Mouse (Mus musculus) retina, postnatal 7 days (tissue): ENCODE measurements at regions not wholly inside any gene's neighbourhood (a gene's known extent, or its start where the extent isn't known, plus 50 kb on each side); places are given as distances from the start of the nearest gene placed in this dataset.
"Not testable (repeated sequence)": the region's sequence is repeated elsewhere in the genome, so short reads cannot be mapped to it uniquely, and the experiment has no call there.

Source experiments
- DNase-seq: peaks from one replicate; pipeline ENCODE4 v3.0.0-alpha.2; 2012; ENCODE audit warnings: low read depth, low spot score

DNA sequence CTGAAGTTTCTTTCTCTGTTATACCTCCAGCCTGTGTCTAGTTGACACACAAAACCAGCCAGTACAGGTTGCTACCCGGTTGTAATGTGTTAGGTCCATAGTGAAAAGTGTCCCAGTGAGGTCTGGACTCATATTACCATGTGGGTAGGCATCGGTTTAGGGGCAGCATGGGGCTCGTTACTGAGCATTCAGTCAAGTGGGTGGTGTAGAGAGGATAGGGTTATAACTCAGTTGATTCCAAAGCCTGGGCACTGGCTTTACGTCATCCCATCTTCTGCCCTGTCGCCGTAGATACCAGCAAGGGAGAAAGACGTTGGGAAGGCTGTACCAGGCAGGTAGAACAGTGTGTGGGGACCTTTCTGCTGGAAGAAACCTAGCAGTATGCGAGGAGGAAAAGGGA is 129.2 kb upstream of the Slc38a2 start:
- no peak for DNase-seq

DNA sequence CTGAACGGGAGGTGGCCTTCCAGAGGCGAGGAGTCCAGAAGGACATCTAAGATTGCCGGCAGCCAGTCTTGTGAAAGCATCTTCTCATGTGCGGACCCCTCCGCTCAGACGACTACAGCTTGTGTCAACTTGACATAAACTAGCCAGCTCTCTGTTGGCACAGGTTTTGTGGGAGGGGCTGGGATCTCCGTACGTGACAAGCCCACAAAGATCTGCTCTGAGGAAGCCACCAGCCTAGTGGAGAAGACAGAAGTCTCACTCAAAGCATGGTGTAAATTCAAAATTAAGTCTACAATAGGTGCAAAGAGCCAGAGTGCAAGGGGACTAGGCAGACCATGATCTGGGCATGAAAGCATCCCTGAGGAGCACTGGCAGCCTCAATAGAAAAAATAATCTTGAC is 128.4 kb upstream of the Slc38a2 start:
- no peak for DNase-seq

- DNase-seq = no peak
These were observed 118.9 kb upstream of the Slc38a2 start for GRCm38 (mm10) chr15:96818435-96818834.

DNA sequence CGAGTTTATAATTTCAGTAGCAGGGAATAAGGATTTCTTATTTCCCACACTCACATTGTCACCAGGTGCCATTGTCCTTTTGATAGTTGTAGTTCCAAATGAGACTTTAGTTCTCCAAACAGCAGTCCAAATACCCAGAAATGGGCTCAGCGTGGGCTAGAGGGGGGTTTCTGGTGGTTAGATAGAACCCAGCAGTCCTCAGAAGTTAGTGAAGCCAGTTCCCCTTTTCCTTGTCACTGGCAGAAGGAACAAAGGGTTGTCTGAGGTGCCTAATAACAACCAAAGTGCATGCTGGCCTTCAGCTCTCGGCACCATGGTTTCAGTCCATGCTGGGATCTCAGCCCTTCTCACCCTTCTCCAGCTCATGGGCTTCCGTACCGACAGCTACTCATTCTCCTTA is 118.1 kb upstream of the Slc38a2 start:
- DNase-seq = no peak

- no peak for DNase-seq
These were observed 117.6 kb upstream of the Slc38a2 start for GRCm38 (mm10) chr15:96816997-96817570.

DNA sequence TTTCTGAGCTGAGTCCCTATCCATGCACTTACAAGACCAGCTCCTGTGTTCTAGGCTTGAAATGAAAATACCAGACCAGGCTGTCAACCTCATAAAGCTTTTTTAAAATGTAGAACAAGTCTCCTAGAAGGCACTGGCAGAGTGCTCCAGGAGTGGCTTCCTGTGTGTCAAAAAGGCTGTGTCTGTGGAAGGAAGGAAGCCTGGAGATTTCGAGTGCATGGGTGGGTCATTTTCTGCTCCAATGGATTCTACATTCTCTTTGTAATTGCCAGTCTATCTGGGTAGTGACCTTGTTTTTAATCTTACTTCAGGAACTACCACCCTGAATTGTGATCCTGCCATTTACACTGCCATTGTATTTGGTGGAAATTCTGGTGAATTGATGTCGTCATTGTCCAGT is 113.9 kb upstream of the Slc38a2 start:
- no peak for DNase-seq

- DNase-seq = no peak
These were observed 103.2 kb upstream of the Slc38a2 start for GRCm38 (mm10) chr15:96802729-96803053.

DNA sequence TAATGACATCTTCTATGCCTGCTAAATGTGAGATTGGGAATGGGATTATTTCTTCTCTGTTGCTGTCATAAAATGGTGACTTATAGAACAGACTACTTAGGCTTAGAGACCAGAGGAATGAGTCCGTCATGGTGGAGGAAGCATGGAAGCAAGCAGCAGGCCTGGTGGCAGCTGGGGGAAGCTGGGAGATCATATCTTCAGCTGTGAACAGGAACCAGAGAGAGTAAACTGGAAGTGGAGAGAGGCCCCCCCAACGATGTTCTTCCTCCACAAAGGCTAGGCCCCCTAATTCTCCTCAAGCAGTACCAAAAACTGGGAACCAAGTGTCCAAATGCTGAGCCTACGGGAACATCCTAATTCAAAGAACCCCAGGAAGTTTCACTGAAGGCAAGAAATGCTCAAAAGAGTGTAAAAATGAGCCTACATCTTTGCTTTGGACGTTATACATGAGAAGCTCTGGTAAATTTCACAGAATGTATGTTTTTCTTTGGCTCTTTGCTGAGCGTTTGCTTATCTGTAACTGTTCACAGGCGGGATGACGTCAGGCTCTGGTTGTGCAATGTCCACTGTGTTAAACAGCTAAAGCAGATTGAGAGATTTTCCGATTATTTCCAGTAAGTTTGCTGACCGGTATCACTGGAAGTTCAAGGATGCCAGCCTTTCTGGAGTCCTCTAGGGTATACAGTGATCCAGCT is 102.7 kb upstream of the Slc38a2 start:
- no peak for DNase-seq

GRCm38 (mm10) chr15:96799228-96799627 is 99.7 kb upstream of the Slc38a2 start:
- DNase-seq = no peak

DNA sequence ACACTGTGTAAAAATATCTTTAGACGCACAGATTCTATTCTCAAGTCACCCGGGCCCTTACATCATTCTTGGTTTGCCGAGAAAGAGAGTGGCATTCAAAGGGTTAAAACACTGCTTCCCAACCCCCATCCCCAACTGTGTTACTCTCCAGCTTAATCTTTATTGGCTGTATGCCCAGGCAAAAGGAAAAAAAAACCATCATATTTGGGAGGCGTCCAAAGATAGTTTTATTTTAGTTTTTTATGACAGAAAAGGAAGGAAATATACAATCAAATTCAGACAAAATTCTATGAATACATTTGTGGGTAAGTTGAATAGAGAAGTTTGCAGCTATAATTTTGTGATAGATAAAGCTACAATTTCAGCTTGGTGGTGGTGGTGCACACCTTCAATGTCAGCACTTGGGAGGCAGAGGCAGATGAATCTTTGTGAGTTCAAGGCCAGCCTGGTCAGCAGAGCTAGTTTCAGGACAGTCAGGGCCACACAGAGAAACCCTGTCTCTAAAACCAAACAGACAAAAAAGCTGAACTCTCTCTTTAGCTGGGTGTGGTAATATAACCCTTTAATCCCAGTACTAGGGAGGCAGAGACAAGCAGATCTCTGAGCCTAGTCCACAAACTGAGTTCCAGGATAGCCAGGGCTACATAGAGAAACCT is 98.2 kb upstream of the Slc38a2 start:
- no peak for DNase-seq

GRCm38 (mm10) chr15:96794177-96794719 is 94.7 kb upstream of the Slc38a2 start:
- no peak for DNase-seq

DNA sequence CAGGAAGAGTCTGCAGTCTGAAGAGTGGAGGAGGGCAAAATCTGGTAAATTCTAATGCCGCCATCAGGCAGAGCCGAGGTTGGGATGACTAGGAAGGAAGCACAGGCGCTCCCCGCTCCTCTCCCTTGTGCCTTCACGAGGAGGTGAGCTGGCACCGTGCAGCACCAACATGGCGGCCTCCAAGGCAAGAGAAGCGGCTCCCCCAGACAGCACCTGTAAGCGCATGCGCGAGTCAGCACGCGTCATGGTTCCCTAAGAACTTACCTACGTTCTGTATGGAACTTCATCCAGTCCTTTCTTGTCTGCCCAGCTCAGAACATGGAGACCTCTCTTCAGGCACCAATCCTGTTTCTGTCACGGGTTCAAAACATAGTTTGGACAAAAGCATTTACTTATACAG is 93.7 kb upstream of the Slc38a2 start:
- no peak for DNase-seq

DNA sequence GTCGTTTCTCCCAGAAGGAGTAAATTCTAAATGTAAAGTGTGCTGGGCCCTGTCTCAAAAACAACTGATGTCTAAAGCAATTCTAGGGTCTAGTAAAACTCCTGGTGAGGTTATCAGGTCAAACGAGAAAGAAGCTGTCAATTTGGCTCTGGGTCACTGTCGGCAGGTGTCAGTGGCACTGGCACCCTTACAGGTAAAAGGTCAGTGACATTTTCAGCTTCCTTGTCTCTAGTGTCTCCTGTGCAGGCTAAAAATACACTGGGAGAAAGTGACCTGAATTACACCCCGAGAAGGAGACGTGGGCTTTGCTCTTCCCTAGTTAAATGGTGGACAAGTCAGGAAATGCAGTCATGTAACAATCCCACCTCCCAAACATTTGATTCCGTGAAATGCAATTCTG is 91.8 kb upstream of the Slc38a2 start:
- DNase-seq = no peak

DNA sequence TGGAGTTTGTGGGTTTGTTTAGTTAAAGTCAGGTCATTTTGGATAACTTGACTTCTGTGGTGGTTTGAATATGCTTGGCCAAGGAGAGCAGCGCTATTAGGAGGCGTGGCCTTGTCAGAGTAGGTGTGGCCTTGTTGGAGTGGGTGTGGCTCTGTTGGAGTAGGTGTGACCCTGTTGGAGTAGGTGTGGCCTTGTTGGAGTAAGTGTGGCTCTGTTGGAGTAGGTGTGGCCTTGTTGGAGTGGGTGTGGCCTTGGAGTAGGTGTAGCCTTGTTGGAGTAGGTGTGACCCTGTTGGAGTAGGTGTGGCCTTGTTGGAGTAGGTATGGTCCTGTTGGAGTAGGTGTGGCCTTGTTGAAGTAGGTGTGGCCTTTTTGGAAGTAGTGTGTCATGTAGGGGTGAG is 88.4 kb upstream of the Slc38a2 start:
- not testable (repeated sequence) for DNase-seq

DNA sequence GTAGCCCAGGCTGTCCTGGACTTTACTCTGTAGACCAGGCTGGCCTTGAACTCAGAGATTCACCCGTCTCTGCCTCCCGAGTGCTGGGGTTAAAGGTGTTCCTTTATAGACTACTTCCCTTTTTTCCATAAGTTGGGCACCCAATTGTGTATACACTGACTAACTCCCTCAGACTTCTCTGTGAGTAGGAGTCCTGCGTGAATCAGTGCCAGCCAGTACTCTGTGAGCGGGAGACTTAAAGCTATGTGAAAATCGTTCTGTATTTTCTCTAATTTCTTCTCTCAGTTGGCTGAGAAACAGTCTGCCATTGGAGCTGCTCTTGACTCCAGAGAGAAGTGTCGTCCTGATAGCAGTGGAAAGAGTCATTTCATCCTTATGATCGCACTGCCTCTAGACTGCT is 85.0 kb upstream of the Slc38a2 start:
- no peak for DNase-seq

DNA sequence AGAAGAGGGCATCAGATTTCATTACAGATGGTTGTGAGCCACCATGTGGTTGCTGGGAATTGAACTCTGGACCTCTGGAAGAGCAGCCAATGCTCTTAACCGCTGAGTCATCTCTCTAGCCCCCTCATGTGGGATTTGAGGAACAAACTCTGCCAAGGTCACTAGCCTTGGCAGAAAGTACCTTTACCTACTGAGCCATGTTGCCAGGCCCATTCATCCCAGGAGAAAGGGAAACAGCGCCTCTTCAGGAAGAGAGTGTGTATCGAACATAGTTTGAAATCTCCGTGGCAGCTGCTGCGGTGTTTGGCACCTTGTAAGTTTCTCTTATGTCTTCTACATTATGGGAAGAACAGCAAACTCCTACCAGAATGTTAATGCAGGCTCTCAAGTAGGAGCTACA is 82.0 kb upstream of the Slc38a2 start:
- no peak for DNase-seq

- no peak for DNase-seq
These were observed 81.1 kb upstream of the Slc38a2 start for GRCm38 (mm10) chr15:96780606-96781005.

DNA sequence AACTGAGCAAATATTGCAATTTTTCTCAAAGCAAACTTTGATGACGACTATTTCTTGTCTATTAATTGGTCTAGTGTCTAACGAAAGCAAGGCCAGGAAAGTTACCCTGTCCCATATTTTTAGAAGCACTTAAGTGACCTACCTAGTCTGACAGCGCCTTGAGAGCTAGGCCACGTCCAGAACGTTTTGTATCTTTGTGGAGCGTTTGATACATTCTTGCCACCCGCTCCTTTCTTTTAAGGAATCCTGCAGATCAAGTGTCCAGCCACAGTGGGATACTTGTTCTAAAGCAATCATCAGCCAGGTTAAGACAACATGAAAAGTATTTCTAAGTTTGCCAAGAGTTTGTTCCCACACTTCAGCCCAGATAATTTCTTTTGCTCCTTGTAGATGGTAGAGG is 79.8 kb upstream of the Slc38a2 start:
- DNase-seq = no peak

GRCm38 (mm10) chr15:96778321-96778926 is 78.9 kb upstream of the Slc38a2 start:
- DNase-seq = no peak

DNA sequence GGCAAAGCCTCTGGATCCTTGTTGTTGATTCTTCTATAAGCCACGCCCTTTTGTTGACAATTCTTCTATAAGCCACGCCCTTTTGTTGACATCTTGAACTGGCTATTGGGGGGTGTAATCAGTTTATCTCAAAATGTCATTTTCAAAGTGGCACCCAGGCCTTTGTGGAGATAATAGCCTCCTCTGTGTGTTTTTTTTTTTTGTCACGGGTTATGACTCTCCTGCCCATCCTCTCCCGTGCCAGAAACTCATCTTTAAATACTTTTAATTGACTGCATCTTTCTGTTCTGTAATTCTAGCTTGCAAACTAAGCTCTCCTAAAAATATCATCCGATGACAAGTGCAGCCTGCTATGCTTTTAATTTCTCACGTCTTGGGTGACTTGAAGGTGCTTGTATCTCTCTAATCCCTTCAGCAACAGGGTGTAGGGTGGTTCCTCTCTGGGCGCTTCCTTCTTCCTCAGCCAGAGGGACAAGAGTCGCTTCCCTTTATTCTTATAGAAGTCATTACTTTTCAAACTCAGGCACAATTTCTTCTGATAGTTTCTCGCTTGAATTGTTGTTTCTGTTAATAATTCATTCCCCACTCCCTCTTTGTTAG is 77.0 kb upstream of the Slc38a2 start:
- no peak for DNase-seq

- no peak for DNase-seq
These were observed 75.6 kb upstream of the Slc38a2 start for GRCm38 (mm10) chr15:96775129-96775528.

GRCm38 (mm10) chr15:96774664-96775063 is 75.1 kb upstream of the Slc38a2 start:
- no peak for DNase-seq
